Mouse (Mus musculus): ENCODE results near the gene Tnfsf12.

Gene Tnfsf12

GRCm38 (mm10) chr11:69681314-69682208, 14.1 kb downstream of the Tnfsf12 start, which contains the start of gene Senp3:
Senp3 (minus strand) TSS chr11:69682084.
- DNase-seq (ENCODE audit: low read depth, low spot score), result peak; percentile 99

DNA sequence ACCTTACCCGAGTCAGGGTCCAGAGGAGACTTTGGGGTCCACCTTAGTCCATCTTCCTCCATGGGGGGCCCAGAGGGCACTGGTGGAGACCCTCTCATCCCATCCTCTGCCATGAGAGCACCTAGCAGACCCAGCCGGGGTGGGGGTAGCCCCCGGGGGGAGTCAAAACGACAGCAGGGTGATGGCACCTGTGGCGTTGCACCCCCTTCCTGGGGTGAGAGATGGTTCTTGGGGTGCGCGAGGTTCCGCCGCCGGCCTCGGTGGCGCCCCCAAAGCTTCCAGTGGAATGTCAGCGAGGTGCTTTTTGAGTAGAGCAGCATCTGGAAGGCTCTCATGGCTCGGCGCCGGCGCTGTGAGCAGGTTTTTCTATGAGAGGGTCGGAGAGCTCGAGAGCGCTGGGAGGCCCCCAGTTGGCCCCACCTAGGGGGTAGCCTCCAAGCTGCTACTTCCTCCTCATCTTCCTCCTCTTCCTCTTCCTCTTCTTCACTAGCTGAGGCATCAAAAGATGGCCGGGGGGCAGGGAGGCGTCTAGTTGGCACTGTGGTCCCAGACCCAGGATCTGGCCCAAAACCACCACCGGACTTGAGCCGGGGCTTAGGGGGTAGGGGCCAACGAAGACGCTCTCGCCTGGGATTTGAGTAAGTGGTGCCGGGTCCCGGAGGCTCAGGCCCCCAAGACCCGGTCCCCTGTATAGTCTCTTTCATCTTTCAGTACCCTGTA, 15.4 kb downstream of the Tnfsf12 start:
- no peak for DNase-seq (ENCODE audit: low read depth, low spot score)

GRCm38 (mm10) chr11:69679144-69679543, 16.5 kb downstream of the Tnfsf12 start:
- DNase-seq (ENCODE audit: low read depth, low spot score), result no peak

GRCm38 (mm10) chr11:69672211-69672706, 23.4 kb downstream of the Tnfsf12 start, which contains the start of gene Eif4a1:
Eif4a1 (minus strand) TSS chr11:69672423.
- peak; percentile 100 for DNase-seq (ENCODE audit: low read depth, low spot score)

DNA sequence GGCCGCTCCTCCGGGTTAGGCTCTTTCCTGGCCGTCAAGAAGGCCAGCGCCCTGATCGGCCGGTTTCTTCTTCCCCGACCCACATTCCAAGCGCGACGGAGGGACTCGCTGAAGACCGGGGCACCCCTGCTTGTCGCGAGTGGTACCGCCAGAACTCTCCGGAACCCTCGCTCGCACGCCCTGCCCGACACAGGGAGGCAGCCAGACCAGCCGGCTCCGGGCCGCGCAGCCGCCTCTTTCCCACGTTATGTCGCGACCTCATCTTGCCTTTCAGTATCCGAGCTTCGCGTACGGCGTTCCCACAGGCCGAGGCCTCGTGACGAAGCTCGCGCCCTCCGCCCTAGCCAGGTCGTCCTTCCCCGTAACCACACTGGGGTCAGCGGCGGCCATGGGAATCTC, 23.9 kb downstream of the Tnfsf12 start:
- DNase-seq (ENCODE audit: low read depth, low spot score), result no peak

- peak; percentile 97 for DNase-seq (ENCODE audit: low read depth, low spot score)
Observed at GRCm38 (mm10) chr11:69670786-69671725, 24.6 kb downstream of the Tnfsf12 start.

DNA sequence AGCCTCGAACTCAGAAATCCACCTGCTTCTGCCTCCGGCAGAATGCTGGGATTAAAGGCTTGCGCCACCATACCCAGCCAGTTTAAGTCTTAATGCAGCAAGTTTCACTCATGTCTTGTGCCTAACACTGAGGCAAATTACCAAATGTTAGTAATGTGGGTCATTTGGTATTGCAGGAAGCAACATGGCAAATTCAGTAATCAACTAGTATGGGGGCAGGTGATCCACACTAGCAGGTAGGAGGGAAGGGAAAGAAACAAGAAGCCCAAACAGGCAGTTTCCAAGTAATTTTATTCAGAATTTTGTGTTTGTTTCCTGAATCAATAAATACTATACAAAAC, 29.0 kb downstream of the Tnfsf12 start:
- DNase-seq (ENCODE audit: low read depth, low spot score), result no peak

- DNase-seq (ENCODE audit: low read depth, low spot score), result peak; percentile 95
Observed at GRCm38 (mm10) chr11:69665961-69666664, 29.5 kb downstream of the Tnfsf12 start, which contains the start of gene Cd68. Cd68 (minus strand) TSS chr11:69666153.

GRCm38 (mm10) chr11:69665457-69665960, 30.1 kb downstream of the Tnfsf12 start:
- DNase-seq (ENCODE audit: low read depth, low spot score), result no peak

GRCm38 (mm10) chr11:69664841-69665240, 30.8 kb downstream of the Tnfsf12 start:
- DNase-seq (ENCODE audit: low read depth, low spot score), result no peak

GRCm38 (mm10) chr11:69663795-69664194, 31.9 kb downstream of the Tnfsf12 start:
- DNase-seq (ENCODE audit: low read depth, low spot score), result no peak

DNA sequence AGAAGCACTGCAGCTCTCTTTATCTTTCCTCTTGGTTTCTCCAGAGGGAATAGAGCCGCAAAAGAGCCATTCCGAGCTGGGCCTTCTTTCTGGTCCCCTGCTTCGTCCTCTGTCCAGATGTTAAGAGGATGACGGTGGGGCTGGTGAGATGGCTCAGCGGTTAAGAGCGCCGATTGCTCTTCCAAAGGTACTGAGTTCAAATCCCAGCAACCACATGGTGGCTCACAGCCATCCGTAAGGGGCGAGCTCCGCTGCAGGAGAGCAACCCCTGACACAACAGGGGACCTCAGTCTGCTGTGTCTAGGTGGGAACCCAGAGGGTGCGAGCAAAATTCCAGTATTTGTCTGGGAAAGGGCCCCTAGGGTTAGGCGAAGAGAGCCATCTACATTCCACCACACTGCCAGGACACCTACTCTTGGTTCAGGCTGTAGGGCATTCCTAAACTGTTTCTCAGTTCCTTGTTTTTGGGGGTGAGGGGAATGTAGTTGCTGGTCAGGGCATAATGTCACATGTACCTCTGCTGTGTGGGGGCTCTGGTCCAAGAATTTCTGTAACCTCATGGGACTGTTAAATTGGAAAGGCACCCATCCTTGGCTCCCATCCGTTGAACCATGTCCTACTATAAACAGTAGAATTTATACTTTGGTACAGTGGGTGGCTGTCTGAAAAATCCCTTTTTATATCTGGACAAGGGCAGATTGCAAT, 32.5 kb downstream of the Tnfsf12 start:
- DNase-seq (ENCODE audit: low read depth, low spot score), result no peak

DNA sequence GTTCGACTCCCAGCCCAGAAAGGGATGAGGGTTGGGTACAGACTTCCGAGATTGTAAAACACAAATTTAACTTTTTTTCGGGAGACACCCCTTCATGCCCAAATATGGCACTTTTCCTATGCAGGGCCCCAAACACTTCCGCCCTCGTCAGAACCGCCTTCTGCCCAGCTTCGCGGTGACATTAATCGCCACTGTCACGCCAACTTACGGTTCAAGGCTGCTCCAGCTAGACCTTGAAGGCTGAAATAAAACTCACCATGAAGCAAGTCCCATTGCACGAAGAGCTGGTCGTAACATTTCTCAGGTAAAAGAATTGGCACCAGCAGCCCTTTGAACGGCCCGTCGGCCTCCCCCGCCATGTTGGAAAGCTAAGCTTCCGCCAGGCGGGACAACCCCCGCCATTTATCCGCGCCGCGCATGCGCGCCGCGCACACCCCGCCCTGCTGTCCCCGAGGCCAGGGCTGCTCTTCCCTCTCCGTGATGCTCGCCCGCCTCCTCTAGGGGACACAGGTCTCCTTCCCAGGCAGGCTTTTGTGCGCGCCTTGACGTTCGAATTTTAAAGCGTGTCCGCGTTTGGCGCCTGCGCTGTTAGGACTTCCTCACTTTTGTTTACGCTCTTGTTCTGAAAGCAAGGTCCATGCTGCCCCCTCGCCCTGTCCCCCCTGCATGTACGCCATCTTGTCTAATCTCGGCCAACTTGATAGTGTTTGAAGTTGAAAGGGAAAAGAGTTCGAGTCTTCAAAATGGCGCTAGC, 33.3 kb downstream of the Tnfsf12 start, which contains the start of gene Mpdu1:
TSS of gene Mpdu1 (minus strand) at position 430 of the 754 bp plus-strand sequence.
- peak; percentile 98 for DNase-seq (ENCODE audit: low read depth, low spot score)

DNA sequence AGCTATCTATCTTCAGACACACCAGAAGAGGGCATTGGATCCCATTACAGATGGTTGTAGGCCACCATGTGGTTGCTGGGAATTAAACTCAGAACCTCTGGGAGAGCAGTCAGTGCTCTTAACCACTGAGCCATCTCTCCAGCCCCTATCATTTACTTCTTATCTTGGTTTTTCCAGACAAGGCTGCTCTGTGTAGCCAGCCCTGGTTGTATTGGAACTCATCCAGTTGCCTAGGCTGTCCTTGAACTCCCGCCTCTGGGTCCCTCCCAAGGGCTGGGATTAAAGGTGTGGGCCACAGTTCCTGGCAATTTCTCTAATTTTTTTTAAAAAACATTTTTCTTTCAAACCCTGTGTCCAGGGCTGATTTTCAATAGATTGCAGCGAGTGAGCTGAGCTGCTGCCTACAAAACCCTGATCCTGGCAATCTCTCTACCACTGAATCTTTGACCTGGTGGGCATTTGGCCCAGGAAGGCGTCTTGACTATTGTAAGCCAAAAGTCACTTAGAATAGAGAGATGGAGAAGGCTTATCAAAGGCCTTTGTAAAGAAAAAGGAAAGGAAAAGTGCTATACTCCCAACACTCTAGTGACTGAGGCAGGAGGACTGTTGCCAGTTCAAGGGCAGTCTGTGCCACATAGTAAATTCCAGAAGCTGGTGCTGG, 34.3 kb downstream of the Tnfsf12 start:
- DNase-seq (ENCODE audit: low read depth, low spot score), result no peak

DNA sequence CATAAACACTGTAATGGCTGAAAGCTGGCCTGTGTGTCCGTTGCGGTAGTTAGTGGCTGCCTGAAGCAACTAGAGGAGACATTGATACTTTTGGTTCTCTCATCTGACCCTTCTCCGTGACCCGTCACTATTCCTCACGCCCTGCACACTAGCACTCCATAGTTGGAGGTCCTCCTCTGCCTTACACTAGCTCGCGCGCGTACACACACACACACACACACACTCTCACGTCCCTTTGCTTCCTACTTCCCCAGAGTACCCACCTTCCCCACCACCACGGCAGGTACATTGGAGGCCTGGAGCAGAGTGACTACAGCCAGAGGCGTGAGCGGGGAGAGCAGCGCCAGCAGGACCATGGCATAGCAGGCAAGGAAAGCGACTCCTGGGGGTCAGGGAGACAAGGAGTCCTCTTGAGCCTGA, 38.2 kb downstream of the Tnfsf12 start:
- DNase-seq (ENCODE audit: low read depth, low spot score), result no peak

DNA sequence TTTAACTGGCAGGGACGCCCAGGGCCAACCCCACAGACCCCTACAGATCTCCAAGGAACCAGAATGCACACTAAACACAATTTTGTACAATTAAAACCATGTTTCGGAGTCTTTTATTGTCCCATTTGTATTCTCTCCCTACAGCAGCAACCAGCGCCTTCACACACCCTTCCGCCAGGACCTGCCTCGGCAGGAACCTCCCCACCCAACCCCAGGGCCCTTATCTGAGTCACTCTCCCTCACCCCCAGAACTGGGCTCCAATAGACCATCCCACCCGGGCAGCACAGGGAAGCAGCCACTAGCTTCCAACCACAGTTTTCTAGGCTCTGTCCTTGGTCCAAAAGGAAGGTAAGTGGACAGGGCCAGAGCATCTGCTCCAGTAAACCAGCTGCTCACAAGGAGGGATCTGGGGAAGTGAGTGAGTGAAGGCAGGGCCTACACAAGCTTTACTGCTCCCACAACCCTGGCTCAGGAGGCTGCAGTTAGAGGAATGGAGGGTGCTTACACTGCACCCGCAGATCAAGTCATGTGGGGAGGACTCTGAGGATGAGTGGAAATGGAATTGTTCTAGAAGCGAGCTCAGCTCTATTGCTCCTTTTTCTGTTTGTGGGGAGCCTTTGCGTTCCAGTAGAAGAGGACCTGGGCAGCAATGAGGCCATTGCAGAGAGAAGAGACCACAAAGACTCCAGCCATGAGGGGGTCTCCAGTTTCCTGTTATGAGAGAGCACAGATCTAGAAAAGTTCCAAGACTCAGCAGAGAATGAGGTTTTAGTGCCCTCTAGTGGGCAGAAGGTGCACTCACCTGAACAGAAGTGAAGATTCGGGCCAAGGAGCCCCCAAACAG, 38.8 kb downstream of the Tnfsf12 start:
- peak; percentile 80 for DNase-seq (ENCODE audit: low read depth, low spot score)

DNA sequence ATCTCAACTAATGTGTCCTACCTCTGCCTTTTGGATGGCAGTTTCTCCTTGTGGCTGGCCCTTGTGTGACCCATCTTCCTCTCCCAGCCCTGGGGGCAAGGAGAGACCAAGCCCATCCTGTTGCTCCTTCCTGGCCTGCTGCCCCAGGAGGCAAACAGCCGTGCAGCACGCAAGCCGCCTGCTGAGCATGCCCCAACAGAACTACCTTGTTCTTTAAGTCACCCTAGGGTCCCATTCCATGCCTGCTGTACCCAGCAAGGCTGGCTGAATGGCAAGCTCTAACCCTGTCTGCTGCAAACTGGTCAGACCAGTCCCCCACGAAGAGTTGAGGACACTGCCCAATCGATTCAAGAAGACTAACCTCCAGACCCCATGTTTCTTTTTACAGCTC, 39.6 kb downstream of the Tnfsf12 start:
- no peak for DNase-seq (ENCODE audit: low read depth, low spot score)
